Mouse (Mus musculus): ENCODE measurements around the gene Mtmr3.

- TF ChIP-seq POLR2AphosphoS2 (IDR thresholded peaks at IDR 0.05; ENCODE audit: low read length) (no peak), CTCF (IDR thresholded peaks at IDR 0.05 in 2 of 3, conservative IDR thresholded peaks at IDR 0.05 in 1 of 3; ENCODE audit: control insufficient read depth in 1 of 3, insufficient read depth in 1 of 3, low read depth in 2 of 3, low read length in 3 of 3, poor library complexity in 1 of 3, severe bottlenecking in 1 of 3) (no peak), EP300 (IDR thresholded peaks at IDR 0.05; ENCODE audit: low read depth in 1 of 2, low read length in 2 of 2) (no peak), KAT2A (conservative IDR thresholded peaks at IDR 0.05; ENCODE audit: low read depth, low read length) (no peak), USF2 (IDR thresholded peaks at IDR 0.05; ENCODE audit: borderline replicate concordance in 1 of 2, insufficient read depth in 1 of 2, low read depth in 1 of 2, low read length in 2 of 2) (no peak), CHD2 (IDR thresholded peaks at IDR 0.05; ENCODE audit: low read length) (no peak), POLR2AphosphoS5 (IDR thresholded peaks at IDR 0.05; ENCODE audit: borderline replicate concordance, low read depth, low read length) (no peak), ZC3H11A (IDR thresholded peaks at IDR 0.05; ENCODE audit: low read depth, low read length) (no peak), ZNF384 (IDR thresholded peaks at IDR 0.05; ENCODE audit: low read depth, low read length) (no peak), JUND (IDR thresholded peaks at IDR 0.05; ENCODE audit: low read depth, low read length) (no peak), BHLHE40 (IDR thresholded peaks at IDR 0.05; ENCODE audit: borderline replicate concordance, low read depth, low read length) (no peak), GATA1 (IDR thresholded peaks at IDR 0.05; ENCODE audit: low read depth, low read length) (no peak)
Observed at GRCm38 (mm10) chr11:4620017-4620485, 25.4 kb upstream of the Mtmr3 start, which contains the start of gene Gm11032.

Data from MEL (cell line).